Mouse (Mus musculus) thymus, adult 2 months (tissue): ENCODE data around the gene Dnajb5.

ENCODE experiments used
- CTCF ChIP-seq: fragments of 200-500 bp; IDR thresholded peaks from 2 replicates; pipeline ENCODE4 v1.5.1; 2012; ENCODE audit warnings: mild to moderate bottlenecking, control low read depth, low read length, moderate library complexity, borderline replicate concordance; ENCODE audit not compliant: control insufficient read depth, poor library complexity, insufficient read depth; ENCODE audit errors: extremely low read depth
- POLR2A ChIP-seq: fragments of 200-500 bp; IDR thresholded peaks from 2 replicates; pipeline ENCODE4 v1.6.1; 2012; ENCODE audit warnings: mild to moderate bottlenecking, low read length, control low read depth, moderate library complexity; ENCODE audit not compliant: control insufficient read depth, poor library complexity, insufficient read depth; ENCODE audit errors: extremely low read depth

DNA sequence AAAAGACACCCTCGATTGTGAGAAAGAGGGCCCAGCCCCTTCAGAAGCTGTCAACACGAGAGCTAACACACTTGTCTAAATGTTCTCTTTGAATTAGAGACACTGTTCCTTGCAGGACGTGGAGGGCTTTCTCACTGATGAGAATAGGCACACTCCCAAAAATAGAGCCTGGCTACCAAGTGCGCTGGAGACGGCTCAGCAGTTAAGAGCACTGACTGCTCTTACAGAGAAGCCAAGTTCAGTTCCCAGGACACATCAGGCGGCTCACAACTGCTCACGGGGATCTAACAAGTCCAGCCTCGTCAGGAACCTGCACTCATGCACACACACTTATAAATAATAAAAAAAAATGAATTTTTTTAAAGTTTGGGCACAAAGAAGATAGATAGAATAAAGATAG is 9.3 kb downstream of the Dnajb5 start:
- TF ChIP-seq POLR2A, result no peak
- TF ChIP-seq CTCF, result no peak
